Mouse (Mus musculus) MEL (cell line): ENCODE data around the gene Schip1. TPM values are rescaled to one million over a fixed set of nuclear protein-coding genes. Genes with fewer than 3 reads are reported as not detected.
"Not testable (repeated sequence)": the region's sequence is repeated elsewhere in the genome, so short reads cannot be mapped to it uniquely, and the experiment has no call there.

Experiments used
- DNase-seq: peaks from one replicate; pipeline ENCODE4 v3.0.0; 2011; ENCODE audit warnings: low read depth, low spot score
- H3K27ac ChIP-seq: 2 replicates; pipeline ENCODE4 v1.5.1; 2012; ENCODE audit warnings: low read depth, mild to moderate bottlenecking, control low read depth, low read length, moderate library complexity; ENCODE audit not compliant: control insufficient read depth
- H3K27me3 ChIP-seq, 2 experiments: fragments of 150-350 bp in 1 of 2; sonication (generic) in 1 of 2; 2 replicates each; pipeline ENCODE4 v1.6.1; 2012; ENCODE audit warnings: low read length in 2 of 2, mild to moderate bottlenecking in 2 of 2, improper control_type of control experiment in 1 of 2, moderate library complexity in 1 of 2; ENCODE audit not compliant: insufficient read depth in 2 of 2, control insufficient read depth in 1 of 2
- H3K36me3 ChIP-seq, 2 experiments: 2 replicates each; pipeline ENCODE4 v1.6.1; 2012 to 2014; ENCODE audit warnings: low read length in 2 of 2, improper control_type of control experiment in 1 of 2, inconsistent platforms in 1 of 2, mild to moderate bottlenecking in 1 of 2; ENCODE audit not compliant: insufficient read depth in 2 of 2, control insufficient read depth in 1 of 2
- H3K4me1 ChIP-seq, 2 experiments: fragments of 150-350 bp in 1 of 2; sonication (generic) in 1 of 2; 2 replicates each; pipeline ENCODE4 v1.6.1; 2012; ENCODE audit warnings: low read length in 2 of 2, improper control_type of control experiment in 1 of 2, mild to moderate bottlenecking in 1 of 2; ENCODE audit not compliant: insufficient read depth in 2 of 2, control insufficient read depth in 1 of 2
- H3K4me3 ChIP-seq, 2 experiments: fragments of 150-350 bp in 1 of 2; sonication (generic) in 1 of 2; 2 replicates each; pipeline ENCODE4 v1.5.1; 2012; ENCODE audit warnings: low read depth in 2 of 2, low read length in 2 of 2, mild to moderate bottlenecking in 2 of 2, moderate library complexity in 2 of 2, control low read depth in 1 of 2, improper control_type of control experiment in 1 of 2; ENCODE audit not compliant: control insufficient read depth in 1 of 2, insufficient read depth in 1 of 2
- H3K79me2 ChIP-seq: 2 replicates; pipeline ENCODE4 v1.6.1; 2012; ENCODE audit warnings: mild to moderate bottlenecking, low read length, moderate library complexity; ENCODE audit not compliant: control insufficient read depth, poor library complexity, insufficient read depth
- H3K9ac ChIP-seq: 2 replicates; pipeline ENCODE4 v1.6.1; 2012; ENCODE audit warnings: low read depth, mild to moderate bottlenecking, control low read depth, low read length, moderate library complexity; ENCODE audit not compliant: control insufficient read depth, poor library complexity, severe bottlenecking
- H3K9me3 ChIP-seq: fragments of 150-350 bp; sonication (generic); replicated peaks from 2 replicates; pipeline ENCODE4 v1.6.1; 2012; ENCODE audit warnings: mild to moderate bottlenecking, low read length, improper control_type of control experiment, moderate library complexity; ENCODE audit not compliant: insufficient read depth
- CHD1 ChIP-seq: IDR thresholded peaks from 2 replicates; pipeline ENCODE4 v1.6.1; 2012; ENCODE audit warnings: low read depth, mild to moderate bottlenecking, inconsistent platforms, low read length, improper control_type of control experiment
- CTCF ChIP-seq, 3 experiments: IDR thresholded peaks in 2 of 3; conservative IDR thresholded peaks in 1 of 3; 2 replicates each; pipeline ENCODE4 v1.5.1; 2011 to 2012; ENCODE audit warnings: low read length in 3 of 3, low read depth in 2 of 3, mild to moderate bottlenecking in 2 of 3, improper control_type of control experiment in 1 of 3, inconsistent platforms in 1 of 3, mixed read lengths in 1 of 3, moderate library complexity in 1 of 3; ENCODE audit not compliant: control insufficient read depth in 1 of 3, insufficient read depth in 1 of 3, poor library complexity in 1 of 3, severe bottlenecking in 1 of 3
- ETS1 ChIP-seq: IDR thresholded peaks from 2 replicates; pipeline ENCODE4 v1.6.1; 2012; ENCODE audit warnings: low read depth, mild to moderate bottlenecking, inconsistent platforms, low read length, improper control_type of control experiment, moderate library complexity
- GABPA ChIP-seq: IDR thresholded peaks from 2 replicates; pipeline ENCODE4 v1.6.1; 2012; ENCODE audit warnings: low read depth, mild to moderate bottlenecking, inconsistent platforms, low read length, improper control_type of control experiment, moderate library complexity
- JUND ChIP-seq: IDR thresholded peaks from 2 replicates; pipeline ENCODE4 v1.6.1; 2011; ENCODE audit warnings: low read depth, mild to moderate bottlenecking, improper control_type of control experiment, low read length
- MEF2A ChIP-seq: IDR thresholded peaks from 2 replicates; pipeline ENCODE4 v1.6.1; 2014; ENCODE audit warnings: low read depth, mild to moderate bottlenecking, inconsistent platforms, low read length, improper control_type of control experiment; ENCODE audit not compliant: poor library complexity, insufficient replicate concordance, severe bottlenecking; ENCODE audit errors: extremely low read depth
- MXI1 ChIP-seq: IDR thresholded peaks from 2 replicates; pipeline ENCODE4 v1.6.1; 2011; ENCODE audit warnings: mild to moderate bottlenecking, low read depth, low read length, improper control_type of control experiment
- MYB ChIP-seq: IDR thresholded peaks from 2 replicates; pipeline ENCODE4 v1.6.1; 2011; ENCODE audit warnings: mild to moderate bottlenecking, low read depth, low read length, improper control_type of control experiment
- MYC ChIP-seq: IDR thresholded peaks from 2 replicates; pipeline ENCODE4 v1.6.1; 2011; ENCODE audit warnings: low read depth, mild to moderate bottlenecking, low read length, improper control_type of control experiment, moderate library complexity
- RCOR1 ChIP-seq: IDR thresholded peaks from 2 replicates; pipeline ENCODE4 v1.6.1; 2012; ENCODE audit warnings: low read depth, mild to moderate bottlenecking, inconsistent platforms, low read length, improper control_type of control experiment
- SIN3A ChIP-seq: IDR thresholded peaks from 2 replicates; pipeline ENCODE4 v1.6.1; 2012; ENCODE audit warnings: low read length, improper control_type of control experiment, inconsistent platforms
- SMC3 ChIP-seq: IDR thresholded peaks from 2 replicates; pipeline ENCODE4 v1.6.1; 2011; ENCODE audit warnings: low read depth, low read length, improper control_type of control experiment
- TAL1 ChIP-seq: IDR thresholded peaks from 2 replicates; pipeline ENCODE4 v1.6.1; 2012; ENCODE audit warnings: mild to moderate bottlenecking, inconsistent platforms, low read length, moderate library complexity, mixed read lengths
- USF1 ChIP-seq: IDR thresholded peaks from 2 replicates; pipeline ENCODE4 v1.6.1; 2014; ENCODE audit warnings: low read depth, mild to moderate bottlenecking, inconsistent platforms, low read length, improper control_type of control experiment, moderate library complexity
- ZC3H11A ChIP-seq: IDR thresholded peaks from 2 replicates; pipeline ENCODE4 v1.6.1; 2012; ENCODE audit warnings: low read depth, mild to moderate bottlenecking, inconsistent platforms, low read length, improper control_type of control experiment
- ZNF384 ChIP-seq: IDR thresholded peaks from 2 replicates; pipeline ENCODE4 v1.6.1; 2012; ENCODE audit warnings: low read depth, mild to moderate bottlenecking, inconsistent platforms, low read length, improper control_type of control experiment
- polyA plus RNA-seq, 2 experiments: library from polyadenylated mRNA; stranded (reverse) in 1 of 2; unstranded in 1 of 2; fragments of >175 nt in 1 of 2; fragments of >200 nt in 1 of 2; gene quantifications; 2 replicates each; pipeline versions ENCODE4 v1.2.1 to v1.2.4; 2012; ENCODE audit warnings: low replicate concordance in 2 of 2, low read depth in 1 of 2; ENCODE audit not compliant: insufficient read length in 2 of 2, insufficient read depth in 1 of 2, missing spikeins in 1 of 2
- total RNA-seq: library from RNA; depleted of rRNA; stranded (reverse); fragments of 300-350 nt; gene quantifications from 2 replicates; pipeline ENCODE4 v1.2.3, GENCODE M21; 2012

Schip1 gene
- total and polyA plus RNA-seq, 3 experiments: 10.1 to 12.4 TPM; not detected in 1

DNA sequence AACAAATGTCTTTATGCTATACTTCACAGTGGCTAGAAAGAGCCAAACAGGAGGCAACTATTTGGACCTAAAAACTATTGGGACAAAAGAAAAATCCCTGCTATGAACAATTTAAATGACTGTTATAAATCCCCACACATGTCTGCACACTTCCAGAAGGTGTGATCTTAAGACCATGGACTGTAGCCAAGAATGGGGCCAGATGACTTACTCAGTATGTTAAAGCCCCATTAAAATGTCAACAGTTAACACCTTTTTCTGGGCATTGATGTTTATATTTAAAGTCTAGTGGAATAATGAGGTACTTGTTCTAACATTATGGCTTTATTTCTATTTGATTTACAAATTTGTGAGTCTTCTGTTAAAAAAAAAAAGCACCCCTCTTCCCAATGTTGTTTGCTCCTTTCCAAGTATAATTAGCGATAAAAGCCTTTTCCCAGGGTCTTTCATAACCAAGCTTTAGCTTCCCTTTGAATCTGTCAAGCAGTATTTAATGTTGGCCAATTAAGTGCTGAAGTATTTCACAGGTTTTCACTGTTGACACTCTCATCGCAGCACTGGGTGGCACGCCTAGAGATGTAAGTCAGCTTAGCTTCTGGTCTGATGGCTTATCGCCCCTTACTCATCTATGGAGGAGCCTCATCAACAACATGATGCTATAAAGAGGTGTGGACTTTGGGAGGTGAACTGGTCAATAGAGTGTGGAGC is 32.3 kb downstream of the Schip1 start:
- Histone ChIP-seq H3K4me1 (no peaks in the 10 kb centered on the region), H3K27me3 (no peaks in the 10 kb centered on the region), H3K9me3 (no peaks in the 10 kb centered on the region), H3K79me2 (no peaks in the 10 kb centered on the region), H3K4me3 (no peak overlapping the region), H3K36me3 (no peaks in the 10 kb centered on the region), H3K27ac (no peak overlapping the region), H3K9ac (no peak overlapping the region)
- no peak for DNase-seq
- no peak for TF ChIP-seq CTCF (IDR thresholded peaks at IDR 0.05 in 2 of 3, conservative IDR thresholded peaks at IDR 0.05 in 1 of 3; ENCODE audit: control insufficient read depth in 1 of 3, insufficient read depth in 1 of 3, low read depth in 2 of 3, low read length in 3 of 3, poor library complexity in 1 of 3, severe bottlenecking in 1 of 3)

DNA sequence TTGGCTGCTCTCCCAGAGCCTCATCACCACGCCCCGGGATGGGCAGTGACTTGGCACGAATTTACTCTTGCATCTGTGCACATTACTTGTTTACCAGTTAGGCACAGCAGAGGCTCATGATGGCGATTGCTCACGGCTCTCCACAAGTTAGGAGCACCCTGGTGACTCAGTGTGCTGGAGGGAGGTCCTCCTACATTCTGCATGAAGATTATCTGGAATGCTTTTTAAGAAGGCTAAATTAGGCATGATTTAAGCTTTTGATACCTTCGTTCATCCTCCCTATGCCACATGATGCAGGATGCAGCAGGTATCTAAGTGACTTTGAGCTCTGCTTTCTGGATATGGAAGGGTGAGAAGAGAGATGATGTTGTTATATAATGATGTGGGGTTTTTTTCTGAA is 35.0 kb downstream of the Schip1 start:
- H3K4me3 ChIP-seq, H3K79me2 ChIP-seq, H3K9me3 ChIP-seq, H3K4me1 ChIP-seq, H3K27me3 ChIP-seq, H3K9ac ChIP-seq, H3K27ac ChIP-seq, H3K36me3 ChIP-seq, DNase-seq: not testable (repeated sequence)

DNA sequence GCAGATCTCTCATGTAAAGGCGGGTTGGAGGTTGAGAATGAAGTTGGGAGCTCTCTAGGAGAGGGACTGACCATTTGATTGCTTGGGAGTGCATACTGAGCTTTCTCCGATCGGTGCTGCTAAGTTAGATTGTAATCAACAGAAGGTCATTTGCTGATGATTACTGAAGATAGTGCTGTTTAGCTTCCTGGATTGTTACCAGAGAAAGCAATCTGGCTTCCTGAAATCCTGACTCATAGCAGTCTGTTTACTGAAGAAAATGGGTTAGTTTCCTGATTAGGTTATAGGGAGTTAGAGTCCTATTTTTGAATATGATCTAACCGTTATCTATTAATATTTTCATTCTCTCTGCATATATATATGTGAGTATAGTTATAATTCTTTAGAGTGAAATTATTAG is 36.7 kb downstream of the Schip1 start:
- Histone ChIP-seq H3K9ac (no peak overlapping the region), H3K27me3 (no peaks in the 10 kb centered on the region), H3K4me1 (no peaks in the 10 kb centered on the region), H3K9me3 (no peaks in the 10 kb centered on the region), H3K36me3 (no peaks in the 10 kb centered on the region), H3K4me3 (no peak overlapping the region), H3K27ac (no peak overlapping the region), H3K79me2 (no peaks in the 10 kb centered on the region)
- no peak for TF ChIP-seq SIN3A
- TF ChIP-seq MYC: no peak
- TF ChIP-seq MEF2A: no peak
- no peak for TF ChIP-seq RCOR1
- TF ChIP-seq MXI1: no peak
- TF ChIP-seq MYB: no peak
- TF ChIP-seq ETS1: no peak
- TF ChIP-seq GABPA: no peak
- no peak for TF ChIP-seq TAL1
- TF ChIP-seq SMC3: no peak
- TF ChIP-seq ZNF384: no peak
- no peak for TF ChIP-seq JUND
- no peak for TF ChIP-seq ZC3H11A
- TF ChIP-seq USF1: no peak
- TF ChIP-seq CHD1: no peak
- no peak for DNase-seq
